13 mouse cellular contexts compared by ENCODE assay signal in the genomic region with DNA sequence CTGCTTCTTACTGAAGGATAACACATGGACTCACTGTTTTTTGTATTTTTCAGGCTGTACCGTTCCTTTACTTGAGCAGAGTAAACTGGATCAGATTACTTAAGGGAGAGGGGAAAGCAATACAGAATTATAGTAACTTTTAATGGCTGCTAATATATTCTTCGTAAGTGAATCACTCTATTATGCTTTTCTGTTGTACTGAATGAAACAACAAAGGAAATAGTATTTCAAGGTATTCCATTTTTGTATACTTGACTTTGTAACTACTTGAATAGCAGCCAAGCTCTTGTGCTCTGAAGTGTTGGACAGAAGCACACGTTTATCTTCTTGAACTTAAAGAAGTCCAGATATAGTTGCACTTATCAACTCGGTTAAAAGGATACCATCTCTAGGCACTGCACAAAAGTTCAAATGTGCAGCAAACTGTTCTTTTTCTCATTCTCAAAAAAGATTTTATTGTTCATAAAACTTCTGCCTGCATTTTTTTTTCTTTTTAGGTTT.
A peak's percentile ranks its signal among the peaks of the same experiment; 100 is the strongest.
DNase-seq lines count a peak whose midpoint lies in the region; ATAC-seq and TF ChIP-seq lines count a peak whose summit lies in the region.
"Had no signal": no experiment of that assay in that cellular context is flagged by ENCODE, and none has a peak within 500 bp of the region (broad histone marks: within the 10 kb centered on the region; RNA-seq: fewer than 3 reads in every experiment).

No protein-coding gene starts in this region.

- no peaks in the 10 kb centered on the region for H3K9me3 ChIP-seq in heart, embryonic 15.5 days (replicated peaks)
- H3K9me3 ChIP-seq in lung, embryonic 15.5 days = no peaks in the 10 kb centered on the region
- H3K9me3 ChIP-seq in embryonic facial prominence, embryonic 13.5 days = no peaks in the 10 kb centered on the region
- no peaks in the 10 kb centered on the region for H3K9me3 ChIP-seq in stomach, embryonic 15.5 days
- H3K9me3 ChIP-seq: forebrain, embryonic 12.5 days; midbrain, embryonic 10.5 days had no signal

- H3K4me2 ChIP-seq in heart, embryonic 15.5 days = peak overlapping the region; percentile 30; the same call in 1 of the 2 replicates
- 0 out of 2 replicates have a peak overlapping the region, but pooled peaks have one; percentile 22 for H3K4me2 ChIP-seq in lung, embryonic 15.5 days
- peak overlapping the region; percentile 59 for H3K4me2 ChIP-seq in embryonic facial prominence, embryonic 13.5 days
- H3K4me2 ChIP-seq in stomach, embryonic 15.5 days = peak overlapping the region; percentile 29; the same call in 1 of the 2 replicates
- H3K4me2 ChIP-seq: forebrain, embryonic 12.5 days had no signal

- no peak for TF ChIP-seq EP300 in heart, adult 2 months (IDR thresholded peaks at IDR 0.05; ENCODE audit: insufficient read depth, low read depth, low read length)

- DNase-seq in heart, adult 2 months = no peak
- DNase-seq in lung, postnatal 25 days (ENCODE audit: low spot score) = no peak
- DNase-seq in right cerebral cortex, postnatal 10 days (ENCODE audit: low spot score in 2 of 2) = no peak
- DNase-seq: cerebellum, adult 18-20 months; right cerebral cortex, adult 18-20 months had no signal

- intact Hi-C loops in heart, adult 2 months (cut with DNase I) = no loop called here

- no peak for ATAC-seq in heart, embryonic 15.5 days (replicated peaks; ENCODE audit: insufficient number of reproducible peaks, insufficient read depth, low FRiP score, low read depth)
- no peak for ATAC-seq in lung, embryonic 15.5 days (ENCODE audit: borderline replicate concordance, extremely low read depth, low FRiP score, low TSS enrichment)
- no peak for ATAC-seq in embryonic facial prominence, embryonic 13.5 days (ENCODE audit: insufficient number of reproducible peaks, insufficient read depth, low FRiP score, low TSS enrichment, low read depth)
- ATAC-seq in stomach, embryonic 15.5 days (ENCODE audit: insufficient read depth, low FRiP score, low read depth) = no peak
- ATAC-seq: inflammation-experienced regulatory T-cells, adult 6 months; lung, postnatal 0 days had no signal

- no peak overlapping the region; the same call in 1 of the 2 replicates for H3K9ac ChIP-seq in heart, embryonic 15.5 days
- no peak overlapping the region for H3K9ac ChIP-seq in heart, adult 2 months (ENCODE audit: low read depth, low read length)
- H3K9ac ChIP-seq in lung, embryonic 15.5 days = peak overlapping the region; percentile 24; the same call in 1 of the 2 replicates
- peak overlapping the region; percentile 75 for H3K9ac ChIP-seq in embryonic facial prominence, embryonic 13.5 days
- no peak overlapping the region for H3K9ac ChIP-seq in stomach, embryonic 15.5 days
- H3K9ac ChIP-seq: forebrain, embryonic 12.5 days had no signal

- H3K36me3 ChIP-seq in heart, embryonic 15.5 days = no peaks in the 10 kb centered on the region
- peaks cover 2% of the 10 kb centered on the region for H3K36me3 ChIP-seq in heart, adult 2 months (ENCODE audit: control insufficient read depth, insufficient read depth, low read length)
- H3K36me3 ChIP-seq in lung, embryonic 15.5 days = 0 out of 2 replicates have a peak, but pooled peaks cover 5% of the 10 kb centered on the region
- H3K36me3 ChIP-seq in embryonic facial prominence, embryonic 13.5 days = peaks cover 6% of the 10 kb centered on the region; the same call in 1 of the 2 replicates
- H3K36me3 ChIP-seq in stomach, embryonic 15.5 days = no peaks in the 10 kb centered on the region
- H3K36me3 ChIP-seq: forebrain, embryonic 12.5 days; midbrain, embryonic 10.5 days had no signal

- H3K27ac ChIP-seq in heart, embryonic 15.5 days = no peak overlapping the region
- no peak overlapping the region for H3K27ac ChIP-seq in heart, adult 2 months
- no peak overlapping the region for H3K27ac ChIP-seq in lung, embryonic 15.5 days
- peak overlapping the region; percentile 94 for H3K27ac ChIP-seq in embryonic facial prominence, embryonic 13.5 days
- no peak overlapping the region; the same call in 1 of the 2 replicates for H3K27ac ChIP-seq in stomach, embryonic 15.5 days
- H3K27ac ChIP-seq: forebrain, embryonic 12.5 days; midbrain, embryonic 10.5 days had no signal

- no peaks in the 10 kb centered on the region for H3K27me3 ChIP-seq in heart, embryonic 15.5 days
- no peaks in the 10 kb centered on the region for H3K27me3 ChIP-seq in heart, adult 2 months (ENCODE audit: control insufficient read depth, insufficient read depth, low read length)
- no peaks in the 10 kb centered on the region for H3K27me3 ChIP-seq in lung, embryonic 15.5 days
- H3K27me3 ChIP-seq in embryonic facial prominence, embryonic 13.5 days = no peaks in the 10 kb centered on the region
- H3K27me3 ChIP-seq in stomach, embryonic 15.5 days (replicated peaks) = no peaks in the 10 kb centered on the region

- no peak overlapping the region for H3K4me3 ChIP-seq in heart, embryonic 15.5 days
- H3K4me3 ChIP-seq in heart, adult 2 months = no peak overlapping the region
- H3K4me3 ChIP-seq in lung, embryonic 15.5 days = no peak overlapping the region
- H3K4me3 ChIP-seq in embryonic facial prominence, embryonic 13.5 days = peak overlapping the region; percentile 76
- H3K4me3 ChIP-seq in stomach, embryonic 15.5 days (replicated peaks) = no peak overlapping the region
- H3K4me3 ChIP-seq: forebrain, embryonic 12.5 days; midbrain, embryonic 10.5 days had no signal

- 17% methylated on average over 4 of the region's 4 CpGs for WGBS in heart, embryonic 15.5 days
- WGBS in heart, adult 2 months = 16% methylated on average over 4 of the region's 4 CpGs
- WGBS in lung, embryonic 15.5 days = 8% methylated on average over 4 of the region's 4 CpGs
- 14% methylated on average over 4 of the region's 4 CpGs for WGBS in embryonic facial prominence, embryonic 13.5 days
- 26% methylated on average over 4 of the region's 4 CpGs for WGBS in stomach, embryonic 15.5 days

- TF ChIP-seq CTCF in heart, adult 2 months (IDR thresholded peaks at IDR 0.05) = no peak

- TF ChIP-seq POLR2A in heart, adult 2 months (IDR thresholded peaks at IDR 0.05; ENCODE audit: insufficient read depth, low read depth, low read length) = no peak

- H3K4me1 ChIP-seq in heart, embryonic 15.5 days (replicated peaks) = peaks cover 5% of the 10 kb centered on the region
- peaks cover 4% of the 10 kb centered on the region; the same call in 1 of the 2 replicates for H3K4me1 ChIP-seq in heart, adult 2 months (ENCODE audit: control insufficient read depth, insufficient read depth, low read length)
- H3K4me1 ChIP-seq in lung, embryonic 15.5 days = peaks cover 24% of the 10 kb centered on the region
- H3K4me1 ChIP-seq in embryonic facial prominence, embryonic 13.5 days = peaks cover 19% of the 10 kb centered on the region
- H3K4me1 ChIP-seq in stomach, embryonic 15.5 days = peaks cover 6% of the 10 kb centered on the region
- H3K4me1 ChIP-seq: forebrain, embryonic 12.5 days had no signal

- H3K79me2 ChIP-seq in heart, adult 2 months (replicated peaks; ENCODE audit: control insufficient read depth, insufficient read depth, low read length) = no peaks in the 10 kb centered on the region

Comparison
In these comparisons a context has a peak if more than half of its experiments do, and no peak if none do; other contexts are left out.
1. H3K9ac ChIP-seq: peak in lung, embryonic 15.5 days (single experiment) and embryonic facial prominence, embryonic 13.5 days (single experiment); none in heart, embryonic 15.5 days (single experiment), heart, adult 2 months (single experiment) and stomach, embryonic 15.5 days (single experiment).
2. Peak in every context shown above with its lines, with median percentiles within 50 percentile points of each other: H3K4me2 ChIP-seq.